Mouse (Mus musculus): ENCODE results near the gene Ms4a7. TPM values are rescaled to one million over a fixed set of nuclear protein-coding genes. Genes with fewer than 3 reads are reported as not detected.
"Not testable (repeated sequence)": the region's sequence is repeated elsewhere in the genome, so short reads cannot be mapped to it uniquely, and the experiment has no call there.

Ms4a7 gene
- polyA plus RNA-seq, 1 experiment: 2.0 TPM

DNA sequence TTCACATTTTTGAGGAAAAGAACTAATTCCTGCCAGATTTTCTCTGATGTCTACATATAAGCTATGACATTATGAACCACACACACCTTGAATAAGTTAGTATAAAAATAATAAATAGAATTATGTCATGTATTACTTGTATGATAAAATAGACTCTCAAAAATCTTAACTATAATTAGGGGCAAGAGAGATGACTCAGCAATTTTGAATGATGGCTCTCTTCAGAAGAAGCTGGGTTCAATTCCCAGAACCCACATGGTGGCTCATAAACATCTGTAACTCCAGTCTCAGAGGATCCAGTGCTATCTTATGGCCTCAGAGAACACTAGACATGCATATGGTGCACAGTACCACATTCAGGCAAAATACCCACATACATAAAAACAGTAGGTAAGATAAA lies 27.1 kb downstream of the Ms4a7 start:
- no peak overlapping the region for H3K4me3 ChIP-seq (ENCODE audit: insufficient read depth, low read depth, low read length)
- TF ChIP-seq CTCF (conservative IDR thresholded peaks at IDR 0.05; ENCODE audit: insufficient read depth, insufficient read length, low read depth, low read length) (no peak), POLR2A (IDR thresholded peaks at IDR 0.05; ENCODE audit: low read depth, low read length) (no peak)
- H3K27ac ChIP-seq (ENCODE audit: insufficient read depth, low read depth, low read length): no peak overlapping the region
- H3K27me3 ChIP-seq (replicated peaks; ENCODE audit: control insufficient read depth, insufficient read depth, low read length): no peaks in the 10 kb centered on the region
- no peaks in the 10 kb centered on the region for H3K4me1 ChIP-seq (ENCODE audit: control insufficient read depth, insufficient read depth, low read length)
- no peaks in the 10 kb centered on the region for H3K36me3 ChIP-seq (ENCODE audit: control insufficient read depth, insufficient read depth, low read length)
- DNase-seq: no peak

DNA sequence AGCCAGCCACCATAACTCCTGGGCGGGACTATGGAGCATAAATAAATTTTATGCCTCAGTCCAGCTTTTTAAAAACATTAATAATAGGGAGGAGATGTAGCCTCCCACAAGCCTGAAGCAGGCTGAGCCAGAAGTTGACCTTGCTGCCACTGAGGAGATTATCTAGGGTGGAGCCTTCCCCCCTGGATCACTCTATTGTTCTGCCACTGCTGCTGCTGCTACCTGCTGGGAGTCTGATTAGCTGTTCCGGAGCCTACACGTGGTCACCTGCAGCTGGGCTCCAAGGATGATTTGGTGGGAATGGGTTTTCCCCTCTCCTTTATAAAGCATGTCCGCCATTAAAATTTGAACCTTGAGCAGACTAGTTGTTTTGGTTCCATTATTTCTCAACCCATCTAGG lies 36.4 kb downstream of the Ms4a7 start:
- WGBS: 54% methylated on average over 4 of the region's 4 CpGs

DNA sequence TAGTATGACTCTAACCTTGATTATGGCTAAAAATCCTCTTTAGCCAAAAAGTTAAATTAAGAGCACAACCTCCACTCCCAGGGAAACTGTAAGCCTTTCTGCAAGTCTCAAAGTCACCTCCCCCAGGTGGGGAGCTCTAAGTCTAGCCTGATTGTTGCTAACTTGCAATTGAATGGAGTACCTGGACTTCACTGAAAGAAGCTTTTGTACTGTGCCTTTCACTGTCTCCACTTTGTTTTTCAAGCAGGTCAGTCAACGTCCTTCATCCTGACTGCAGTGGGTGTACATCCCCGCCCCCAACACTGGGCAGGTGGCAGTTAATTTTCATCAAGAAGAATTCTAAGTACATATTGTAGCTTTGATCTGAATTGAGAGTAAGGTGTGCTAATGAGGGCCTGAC lies 37.0 kb downstream of the Ms4a7 start:
- Histone ChIP-seq H3K4me1 (ENCODE audit: control insufficient read depth, insufficient read depth, low read length) (no peaks in the 10 kb centered on the region), H3K27me3 (replicated peaks; ENCODE audit: control insufficient read depth, insufficient read depth, low read length) (no peaks in the 10 kb centered on the region), H3K36me3 (ENCODE audit: control insufficient read depth, insufficient read depth, low read length) (no peaks in the 10 kb centered on the region), H3K27ac (ENCODE audit: insufficient read depth, low read depth, low read length) (no peak overlapping the region), H3K4me3 (ENCODE audit: insufficient read depth, low read depth, low read length) (no peak overlapping the region)
- no peak for DNase-seq
- no peak for TF ChIP-seq CTCF (conservative IDR thresholded peaks at IDR 0.05; ENCODE audit: insufficient read depth, insufficient read length, low read depth, low read length)
- no peak for TF ChIP-seq POLR2A (IDR thresholded peaks at IDR 0.05; ENCODE audit: low read depth, low read length)
- 68% methylated on average over 2 of the region's 2 CpGs for WGBS

More for the DNA sequence above, 36.4 kb downstream of the Ms4a7 start:
- H3K4me1 ChIP-seq (ENCODE audit: control insufficient read depth, insufficient read depth, low read length); H3K4me3 ChIP-seq (ENCODE audit: insufficient read depth, low read depth, low read length); H3K27ac ChIP-seq (ENCODE audit: insufficient read depth, low read depth, low read length); H3K27me3 ChIP-seq (replicated peaks; ENCODE audit: control insufficient read depth, insufficient read depth, low read length); H3K36me3 ChIP-seq (ENCODE audit: control insufficient read depth, insufficient read depth, low read length); DNase-seq: not testable (repeated sequence)

DNA sequence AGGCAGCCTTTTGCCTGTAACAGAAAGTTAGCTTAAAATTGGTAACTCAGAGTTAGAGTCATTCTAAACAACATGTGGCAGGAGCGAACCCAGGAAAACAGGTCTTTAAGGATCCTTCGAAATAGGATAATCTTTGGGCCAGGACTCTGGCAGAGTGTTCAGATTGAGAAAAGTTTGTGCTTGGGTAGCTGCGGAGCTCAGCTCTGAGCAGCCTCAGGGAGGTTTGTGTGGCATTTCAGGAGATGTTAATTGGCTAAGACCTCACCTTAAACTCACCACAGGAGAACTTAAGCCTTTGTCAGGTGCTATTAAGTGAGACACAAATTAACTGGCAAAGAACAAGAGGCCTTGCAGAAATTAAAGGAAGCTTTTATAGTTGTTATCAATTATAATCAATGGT lies 42.3 kb downstream of the Ms4a7 start:
- DNase-seq; H3K4me3 ChIP-seq (ENCODE audit: insufficient read depth, low read depth, low read length): not testable (repeated sequence)

DNA sequence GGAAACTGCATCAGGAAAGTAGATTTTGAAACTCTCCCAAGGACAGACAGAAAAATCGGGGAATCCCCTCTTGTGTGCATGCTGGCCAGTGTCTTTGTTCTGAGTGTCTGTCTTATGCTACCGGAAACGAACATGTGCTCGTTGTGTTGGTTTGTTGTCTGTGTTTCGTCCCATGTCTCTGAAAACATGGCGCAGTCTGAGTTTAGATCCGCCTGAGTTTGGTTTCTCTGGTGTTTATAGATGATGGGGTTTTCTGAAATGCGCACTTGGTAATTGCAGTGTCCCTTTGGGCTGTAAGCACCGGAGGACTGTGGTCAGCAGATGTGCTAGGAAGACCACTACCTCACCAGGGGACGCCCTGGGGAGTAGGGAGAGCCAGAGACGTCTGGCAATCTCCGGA lies 43.0 kb downstream of the Ms4a7 start:
- WGBS: 17% methylated on average over 12 of the region's 12 CpGs
- Histone ChIP-seq H3K27ac (ENCODE audit: insufficient read depth, low read depth, low read length) (no peak overlapping the region), H3K4me1 (ENCODE audit: control insufficient read depth, insufficient read depth, low read length) (no peaks in the 10 kb centered on the region), H3K4me3 (ENCODE audit: insufficient read depth, low read depth, low read length) (peak overlapping the region; percentile 43), H3K27me3 (replicated peaks; ENCODE audit: control insufficient read depth, insufficient read depth, low read length) (no peaks in the 10 kb centered on the region; the same call in 1 of the 2 replicates), H3K36me3 (ENCODE audit: control insufficient read depth, insufficient read depth, low read length) (no peaks in the 10 kb centered on the region)
- TF ChIP-seq CTCF (conservative IDR thresholded peaks at IDR 0.05; ENCODE audit: insufficient read depth, insufficient read length, low read depth, low read length) (no peak), POLR2A (IDR thresholded peaks at IDR 0.05; ENCODE audit: low read depth, low read length) (no peak)
- DNase-seq: no peak

More for the DNA sequence above, 42.3 kb downstream of the Ms4a7 start:
- H3K36me3 ChIP-seq (ENCODE audit: control insufficient read depth, insufficient read depth, low read length); H3K27ac ChIP-seq (ENCODE audit: insufficient read depth, low read depth, low read length); H3K4me1 ChIP-seq (ENCODE audit: control insufficient read depth, insufficient read depth, low read length); H3K27me3 ChIP-seq (replicated peaks; ENCODE audit: control insufficient read depth, insufficient read depth, low read length): not testable (repeated sequence)
- WGBS: 13% methylated on average over 3 of the region's 3 CpGs

DNA sequence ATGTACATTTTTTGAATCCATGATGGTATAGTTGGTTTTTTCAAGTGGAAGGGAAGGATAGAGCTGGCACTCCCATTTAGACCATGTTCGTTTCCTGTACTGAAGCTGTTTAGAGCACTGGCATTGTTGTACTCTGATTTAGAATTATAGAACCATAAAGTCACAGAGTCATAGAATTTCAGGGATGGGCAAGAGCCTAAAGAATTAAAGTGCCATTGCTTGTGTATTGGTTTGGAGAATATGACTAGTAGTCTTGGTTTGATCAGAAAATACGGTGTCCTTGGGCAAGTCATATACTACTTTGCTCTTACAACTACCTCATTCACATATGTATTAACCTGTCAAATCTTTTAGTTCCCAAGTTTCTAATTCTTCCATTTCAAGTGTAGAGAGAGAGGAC lies 52.2 kb downstream of the Ms4a7 start, which contains the start of gene Ms4a5:
Gene Ms4a5 (minus strand): TSS at position 101 of the 400 bp plus-strand sequence.
- Histone ChIP-seq H3K36me3 (ENCODE audit: control insufficient read depth, insufficient read depth, low read length) (no peaks in the 10 kb centered on the region), H3K27ac (ENCODE audit: insufficient read depth, low read depth, low read length) (no peak within 1 kb of the TSS), H3K4me1 (ENCODE audit: control insufficient read depth, insufficient read depth, low read length) (no peaks in the 10 kb centered on the region), H3K27me3 (replicated peaks; ENCODE audit: control insufficient read depth, insufficient read depth, low read length) (no peaks in the 10 kb centered on the region), H3K4me3 (ENCODE audit: insufficient read depth, low read depth, low read length) (no peak within 1 kb of the TSS)
- WGBS: 85% methylated on average over 2 of the region's 2 CpGs
- no peak for DNase-seq
- TF ChIP-seq CTCF (conservative IDR thresholded peaks at IDR 0.05; ENCODE audit: insufficient read depth, insufficient read length, low read depth, low read length) (no peak), POLR2A (IDR thresholded peaks at IDR 0.05; ENCODE audit: low read depth, low read length) (no peak)

DNA sequence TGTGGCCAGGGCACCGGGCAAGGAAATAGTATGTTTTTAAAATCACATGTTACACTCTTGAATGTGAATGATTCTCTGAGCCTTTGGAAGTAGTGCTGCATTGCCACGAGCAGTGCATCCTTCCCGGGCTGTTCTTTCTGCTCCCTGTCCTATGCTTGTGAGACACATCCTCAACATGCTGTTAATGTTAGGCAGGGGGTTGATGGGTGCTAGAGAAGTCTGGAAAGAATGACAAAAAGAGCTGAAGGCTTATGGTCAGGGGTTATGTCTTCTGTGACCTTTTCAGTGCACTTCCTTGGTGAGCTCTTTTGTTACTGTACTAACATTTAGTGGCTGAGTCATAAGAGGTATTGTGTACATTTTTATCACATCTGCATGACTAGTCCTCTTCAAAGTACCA lies 55.7 kb downstream of the Ms4a7 start:
- TF ChIP-seq CTCF (conservative IDR thresholded peaks at IDR 0.05; ENCODE audit: insufficient read depth, insufficient read length, low read depth, low read length) (no peak), POLR2A (IDR thresholded peaks at IDR 0.05; ENCODE audit: low read depth, low read length) (no peak)
- Histone ChIP-seq H3K27me3 (replicated peaks; ENCODE audit: control insufficient read depth, insufficient read depth, low read length) (no peaks in the 10 kb centered on the region), H3K4me1 (ENCODE audit: control insufficient read depth, insufficient read depth, low read length) (no peaks in the 10 kb centered on the region), H3K4me3 (ENCODE audit: insufficient read depth, low read depth, low read length) (no peak overlapping the region), H3K36me3 (ENCODE audit: control insufficient read depth, insufficient read depth, low read length) (no peaks in the 10 kb centered on the region), H3K27ac (ENCODE audit: insufficient read depth, low read depth, low read length) (no peak overlapping the region)
- 81% methylated on average over 3 of the region's 3 CpGs for WGBS
- DNase-seq: no peak

DNA sequence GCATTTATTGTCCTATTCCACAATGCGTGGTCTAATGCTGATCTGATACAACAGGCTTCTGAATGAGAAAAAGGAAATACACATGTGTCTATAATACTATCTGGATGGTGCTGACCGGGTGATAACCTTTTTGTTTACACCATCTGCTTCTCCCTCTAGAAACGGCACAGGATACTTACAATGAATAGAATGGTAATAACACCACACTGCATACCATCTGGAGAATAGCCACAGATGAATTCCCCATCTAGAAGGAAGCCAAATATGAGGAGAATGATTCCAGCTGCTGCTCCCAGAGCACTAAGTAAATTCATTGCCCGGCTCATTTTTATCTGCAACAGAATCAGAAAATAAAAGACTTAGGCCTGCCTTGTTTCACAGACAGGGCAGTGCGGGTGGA lies 59.5 kb downstream of the Ms4a7 start:
- H3K27ac ChIP-seq (ENCODE audit: insufficient read depth, low read depth, low read length): no peak overlapping the region
- no peaks in the 10 kb centered on the region for H3K27me3 ChIP-seq (replicated peaks; ENCODE audit: control insufficient read depth, insufficient read depth, low read length)
- TF ChIP-seq CTCF (conservative IDR thresholded peaks at IDR 0.05; ENCODE audit: insufficient read depth, insufficient read length, low read depth, low read length) (no peak), POLR2A (IDR thresholded peaks at IDR 0.05; ENCODE audit: low read depth, low read length) (no peak)
- no peak overlapping the region for H3K4me3 ChIP-seq (ENCODE audit: insufficient read depth, low read depth, low read length)
- 64% methylated on average over 5 of the region's 5 CpGs for WGBS
- H3K36me3 ChIP-seq (ENCODE audit: control insufficient read depth, insufficient read depth, low read length): no peaks in the 10 kb centered on the region
- no peaks in the 10 kb centered on the region for H3K4me1 ChIP-seq (ENCODE audit: control insufficient read depth, insufficient read depth, low read length)
- no peak for DNase-seq

Other genes with a start within 250 kb of the Ms4a7 start
- gene 1700017D01Rik, start 205.3 kb downstream of the Ms4a7 start, polyA plus RNA-seq (2012; rRNA removed): 0.10 TPM in 1 of 2 replicates, not detected in the other
- gene 1700025F22Rik, start 170.8 kb downstream of the Ms4a7 start, polyA plus RNA-seq (2012; rRNA removed): not detected in 2 replicates
- gene Ms4a13, start 139.4 kb downstream of the Ms4a7 start, polyA plus RNA-seq (2012; rRNA removed): not detected in 2 replicates
- not detected in 2 replicates for gene Ms4a12, start 103.7 kb downstream of the Ms4a7 start, polyA plus RNA-seq (2012; rRNA removed)
- gene Ms4a1, start 69.9 kb downstream of the Ms4a7 start, polyA plus RNA-seq (2012; rRNA removed): 0.07 and 1.9 TPM in 2 replicates
- gene Ms4a5, start 52.3 kb downstream of the Ms4a7 start, polyA plus RNA-seq (2012; rRNA removed): not detected in 2 replicates
- 0.08 TPM in 2 replicates for gene Ms4a14, start 21.7 kb downstream of the Ms4a7 start, polyA plus RNA-seq (2012; rRNA removed)
- gene Ms4a4a, start 39.4 kb upstream of the Ms4a7 start, polyA plus RNA-seq (2012; rRNA removed): 0.09 TPM in 1 of 2 replicates, not detected in the other
- 0.24 and 1.7 TPM in 2 replicates for gene Ms4a4c, start 68.6 kb upstream of the Ms4a7 start, polyA plus RNA-seq (2012; rRNA removed)
- 1.4 and 12.3 TPM in 2 replicates for gene Ms4a4b, start 107.4 kb upstream of the Ms4a7 start, polyA plus RNA-seq (2012; rRNA removed)
- gene Ms4a6c, start 133.2 kb upstream of the Ms4a7 start, polyA plus RNA-seq (2012; rRNA removed): 1.7 and 3.0 TPM in 2 replicates
- gene Gm8369, start 149.8 kb upstream of the Ms4a7 start, polyA plus RNA-seq (2012; rRNA removed): 0.18 and 3.0 TPM in 2 replicates
- 1.3 and 6.8 TPM in 2 replicates for gene Ms4a6b, start 180.4 kb upstream of the Ms4a7 start, polyA plus RNA-seq (2012; rRNA removed)
- 2.5 and 2.8 TPM in 2 replicates for gene Ms4a4d, start 200.7 kb upstream of the Ms4a7 start, polyA plus RNA-seq (2012; rRNA removed)